Mouse (Mus musculus): ENCODE data around the gene Olfr583. TPM values are rescaled to one million over a fixed set of nuclear protein-coding genes. Genes with fewer than 3 reads are reported as not detected.

Olfr583 gene
- polyA plus RNA-seq (2021; fragmentation: Nextera tagmentation) = not detected in 2 replicates
- long read RNA-seq, experiment 1 = 0 reads
- long read RNA-seq, experiment 2 = 0 reads

DNA sequence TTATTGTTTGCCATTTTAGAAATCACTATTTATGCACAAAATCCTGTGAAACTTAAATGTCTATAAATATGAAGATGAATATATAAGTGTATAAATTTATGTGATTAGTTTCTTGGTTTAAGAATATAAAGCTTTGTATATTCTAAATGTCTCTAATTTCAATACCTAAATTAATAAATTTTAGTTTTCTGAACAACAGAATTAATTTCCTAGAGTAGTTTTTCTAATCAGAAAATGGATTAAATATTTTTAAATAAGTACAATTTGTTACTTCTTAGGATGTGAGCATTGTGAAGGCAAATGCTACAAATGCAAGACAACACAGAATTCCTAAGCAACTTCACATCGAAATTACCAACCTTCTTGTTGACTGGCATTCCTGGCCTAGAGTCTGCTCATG is at the start of gene Olfr583:
Gene Olfr583 (plus strand): TSS at position 301 of the 400 bp plus-strand sequence.

DNA sequence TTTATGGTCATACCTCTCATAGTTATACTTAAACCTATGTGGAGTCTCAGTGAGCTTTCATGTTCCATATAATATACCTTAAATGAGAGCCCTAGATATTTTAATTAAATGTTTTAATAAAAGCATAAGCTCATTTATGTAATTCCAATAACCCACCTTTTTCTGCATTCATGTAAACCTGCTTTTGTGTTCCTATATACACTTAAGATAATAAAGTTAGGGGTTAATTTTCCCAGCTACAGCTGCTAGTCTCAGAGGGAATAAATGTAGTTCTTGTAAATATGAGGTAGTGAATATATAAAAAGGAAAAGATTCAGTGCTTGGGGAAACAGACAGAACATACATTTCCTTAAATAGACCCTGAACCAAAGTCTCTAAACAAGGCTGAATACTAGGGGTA is 13.4 kb upstream of the Olfr583 start, which contains the start of gene Olfr582:
Gene Olfr582 (plus strand): TSS at position 301 of the 400 bp plus-strand sequence.

DNA sequence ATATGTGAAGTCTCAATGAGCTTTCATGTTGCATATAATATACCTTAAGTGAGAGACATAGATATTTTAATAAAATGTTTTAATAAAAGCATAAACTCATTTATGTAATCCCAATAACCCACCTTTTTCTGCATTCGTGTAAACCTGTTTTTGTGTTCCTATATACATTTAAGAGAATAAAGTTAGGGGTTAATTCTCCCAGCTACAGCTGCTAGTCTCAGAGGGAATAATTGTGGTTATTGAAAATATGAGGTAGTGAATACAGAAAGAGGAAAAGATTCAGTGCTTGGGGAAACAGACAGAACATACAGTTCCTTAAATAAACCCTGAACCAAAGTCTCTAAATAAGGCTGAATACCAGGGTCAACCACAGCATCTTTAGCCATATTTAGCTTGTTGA is 30.5 kb downstream of the Olfr583 start, which contains the start of gene Olfr584:
Gene Olfr584 (plus strand): TSS at position 301 of the 400 bp plus-strand sequence.

DNA sequence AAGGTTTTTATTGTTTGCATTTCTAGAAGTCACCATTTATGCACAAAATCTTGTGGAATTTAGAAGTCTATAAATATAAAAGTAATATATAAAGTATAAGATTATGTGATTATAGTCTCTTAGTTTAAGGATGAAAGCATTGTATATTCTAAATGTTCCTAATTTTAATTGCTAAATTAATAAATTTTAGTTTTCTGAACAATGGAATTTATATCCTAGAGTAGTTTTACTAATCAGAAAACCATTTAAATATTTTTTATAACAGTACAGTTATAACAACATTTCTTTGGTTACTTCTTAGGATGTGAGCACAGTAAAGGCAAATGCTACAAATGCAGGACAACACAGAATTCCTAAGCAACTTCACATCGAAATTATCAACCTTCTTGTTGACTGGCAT is 46.3 kb downstream of the Olfr583 start, which contains the start of gene Olfr585:
Gene Olfr585 (plus strand): TSS at position 301 of the 400 bp plus-strand sequence.

Other genes with a start within 250 kb of the Olfr583 start
- gene Olfr564, start 247.8 kb upstream of the Olfr583 start, polyA plus RNA-seq (2021; fragmentation: Nextera tagmentation) = not detected in 2 replicates
- not detected in 2 replicates for gene Olfr566, start 192.5 kb upstream of the Olfr583 start, polyA plus RNA-seq (2021; fragmentation: Nextera tagmentation)
- not detected in 2 replicates for gene Olfr568, start 174.2 kb upstream of the Olfr583 start, polyA plus RNA-seq (2021; fragmentation: Nextera tagmentation)
- gene Olfr569, start 160.4 kb upstream of the Olfr583 start, polyA plus RNA-seq (2021; fragmentation: Nextera tagmentation) = not detected in 2 replicates
- 0.23 TPM in 1 of 2 replicates, not detected in the other for gene Olfr570, start 156.7 kb upstream of the Olfr583 start, polyA plus RNA-seq (2021; fragmentation: Nextera tagmentation)
- not detected in 2 replicates for gene Olfr571, start 133.8 kb upstream of the Olfr583 start, polyA plus RNA-seq (2021; fragmentation: Nextera tagmentation)
- gene Olfr572, start 126.9 kb upstream of the Olfr583 start, polyA plus RNA-seq (2021; fragmentation: Nextera tagmentation) = not detected in 2 replicates
- gene Olfr573-ps1, start 108.7 kb upstream of the Olfr583 start, polyA plus RNA-seq (2021; fragmentation: Nextera tagmentation) = not detected in 2 replicates
- not detected in 2 replicates for gene Olfr574, start 102.8 kb upstream of the Olfr583 start, polyA plus RNA-seq (2021; fragmentation: Nextera tagmentation)
- gene Olfr575, start 92.5 kb upstream of the Olfr583 start, polyA plus RNA-seq (2021; fragmentation: Nextera tagmentation) = not detected in 2 replicates
- not detected in 2 replicates for gene Olfr576, start 88.6 kb upstream of the Olfr583 start, polyA plus RNA-seq (2021; fragmentation: Nextera tagmentation)
- gene Olfr577, start 75.4 kb upstream of the Olfr583 start, polyA plus RNA-seq (2021; fragmentation: Nextera tagmentation) = not detected in 2 replicates
- gene Olfr578, start 62.0 kb upstream of the Olfr583 start, polyA plus RNA-seq (2021; fragmentation: Nextera tagmentation) = not detected in 2 replicates
- not detected in 2 replicates for gene Olfr582, start 13.3 kb upstream of the Olfr583 start, polyA plus RNA-seq (2021; fragmentation: Nextera tagmentation)
- gene Olfr584, start 30.6 kb downstream of the Olfr583 start, polyA plus RNA-seq (2021; fragmentation: Nextera tagmentation) = not detected in 2 replicates
- not detected in 2 replicates for gene Olfr585, start 46.4 kb downstream of the Olfr583 start, polyA plus RNA-seq (2021; fragmentation: Nextera tagmentation)
- not detected in 2 replicates for gene Olfr586, start 74.3 kb downstream of the Olfr583 start, polyA plus RNA-seq (2021; fragmentation: Nextera tagmentation)
- gene Olfr588-ps1, start 89.6 kb downstream of the Olfr583 start, polyA plus RNA-seq (2021; fragmentation: Nextera tagmentation) = not detected in 2 replicates
- gene Olfr589, start 105.1 kb downstream of the Olfr583 start, polyA plus RNA-seq (2021; fragmentation: Nextera tagmentation) = not detected in 2 replicates
- not detected in 2 replicates for gene Olfr591, start 127.0 kb downstream of the Olfr583 start, polyA plus RNA-seq (2021; fragmentation: Nextera tagmentation)
- not detected in 2 replicates for gene Olfr592, start 133.5 kb downstream of the Olfr583 start, polyA plus RNA-seq (2021; fragmentation: Nextera tagmentation)
- gene Olfr593, start 160.6 kb downstream of the Olfr583 start, polyA plus RNA-seq (2021; fragmentation: Nextera tagmentation) = not detected in 2 replicates
- not detected in 2 replicates for gene Olfr594, start 165.7 kb downstream of the Olfr583 start, polyA plus RNA-seq (2021; fragmentation: Nextera tagmentation)
- gene Usp17ld, start 201.2 kb downstream of the Olfr583 start, polyA plus RNA-seq (2021; fragmentation: Nextera tagmentation) = not detected in 2 replicates